Mouse (Mus musculus) liver, embryonic 16.5 days (tissue): ENCODE measurements around the gene Mfsd12. TPM values are rescaled to one million over a fixed set of nuclear protein-coding genes. Genes with fewer than 3 reads are reported as not detected.

ENCODE experiments used
- ATAC-seq: fragments of 200-750 bp; cut with Nextera tagmentation; 2 replicates; pipeline ENCODE4 v1.8.0; 2017; ENCODE audit warnings: low read depth, mild to moderate bottlenecking, moderate number of reproducible peaks, moderate library complexity
- H3K27ac ChIP-seq: fragments of 300-500 bp; sonication (generic); 2 replicates; pipeline ENCODE4 v1.5.1; 2014; ENCODE audit warnings: mild to moderate bottlenecking, low read length
- H3K27me3 ChIP-seq: fragments of 300-500 bp; sonication (generic); 2 replicates; pipeline ENCODE4 v1.6.1; 2014; ENCODE audit warnings: low read depth, low read length, mixed read lengths; ENCODE audit not compliant: control insufficient read depth, insufficient read depth
- H3K36me3 ChIP-seq: fragments of 300-500 bp; sonication (generic); 2 replicates; pipeline ENCODE4 v1.6.1; 2014; ENCODE audit warnings: mild to moderate bottlenecking; ENCODE audit not compliant: control insufficient read depth, insufficient read depth
- H3K4me1 ChIP-seq: fragments of 300-500 bp; sonication (generic); 2 replicates; pipeline ENCODE4 v1.6.1; 2014; ENCODE audit warnings: low read depth, low read length, mixed read lengths; ENCODE audit not compliant: control insufficient read depth
- H3K4me2 ChIP-seq: fragments of 300-500 bp; sonication (generic); 2 replicates; pipeline ENCODE4 v1.6.1; 2014; ENCODE audit warnings: low read depth, low read length, mixed read lengths
- H3K4me3 ChIP-seq: fragments of 300-500 bp; sonication (generic); 2 replicates; pipeline ENCODE4 v1.5.1; 2014; ENCODE audit warnings: low read depth, mild to moderate bottlenecking, low read length
- H3K9ac ChIP-seq: fragments of 300-500 bp; sonication (generic); 2 replicates; pipeline ENCODE4 v1.6.1; 2014; ENCODE audit warnings: low read depth, low read length
- H3K9me3 ChIP-seq: fragments of 300-500 bp; sonication (generic); replicated peaks from 2 replicates; pipeline ENCODE4 v1.6.1; 2016; ENCODE audit warnings: low read length; ENCODE audit not compliant: control insufficient read depth
- WGBS: fragments of 180-500 bp; shearing (Covaris S2); extraction: QIAGEN DNeasy Blood & Tissue Kit; methylation state at CpG from one replicate; pipeline ENCODE4 v1.1.7; 2014; ENCODE audit not compliant: insufficient replicate concordance; 5-methylcytosine and 5-hydroxymethylcytosine counted together
- polyA plus RNA-seq: library from polyadenylated mRNA; unstranded; fragments of >200 nt; fragmentation: Nextera tagmentation; extraction: Ambion mirVana; gene quantifications from 2 replicates; pipeline ENCODE4 v1.2.1, GENCODE M21; 2015

The Mfsd12 gene
- polyA plus RNA-seq, 1 experiment from 2014 or later, result 11.9 TPM

DNA sequence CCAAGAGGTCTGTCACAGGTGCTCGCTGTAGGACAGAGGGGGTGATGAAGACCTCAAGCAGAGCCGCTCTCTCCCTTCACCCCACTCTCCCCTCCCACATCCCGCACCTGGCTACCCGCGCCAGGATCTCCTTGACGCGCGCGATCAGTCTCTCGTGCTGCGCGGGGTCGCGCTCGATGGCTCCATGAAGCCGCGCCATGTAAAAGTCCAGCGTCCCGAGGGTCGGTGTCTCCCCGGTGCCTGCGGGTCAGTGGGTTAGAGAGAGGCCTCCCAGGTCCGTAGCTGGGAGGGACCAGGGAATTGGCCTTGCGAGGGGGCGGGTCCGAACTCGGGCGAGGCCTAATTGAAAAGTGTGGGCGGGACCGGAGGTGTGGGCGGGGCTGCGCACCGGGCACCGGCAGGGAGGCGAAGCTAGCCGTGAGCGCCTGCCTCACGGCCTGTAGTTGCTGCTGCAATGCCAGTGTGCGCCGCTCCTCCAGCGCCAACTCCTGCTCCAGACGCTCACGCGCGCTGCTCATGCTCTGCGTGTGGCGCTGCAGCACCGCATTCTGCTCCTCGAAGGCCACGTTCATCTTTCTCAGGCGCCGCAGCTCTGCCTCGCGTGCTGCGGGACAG is 10.7 kb upstream of the Mfsd12 start:
- Histone ChIP-seq H3K4me1 (peaks cover 47% of the 10 kb centered on the region), H3K9ac (peak overlapping the region; percentile 41), H3K27me3 (peaks cover 43% of the 10 kb centered on the region), H3K27ac (no peak overlapping the region), H3K36me3 (peaks cover 2% of the 10 kb centered on the region; the same call in 1 of the 2 replicates), H3K4me2 (peak overlapping the region; percentile 77), H3K9me3 (no peaks in the 10 kb centered on the region), H3K4me3 (peak overlapping the region; percentile 49)
- peak; percentile 4 for ATAC-seq
- 13% methylated on average over 55 of the region's 55 CpGs for WGBS

DNA sequence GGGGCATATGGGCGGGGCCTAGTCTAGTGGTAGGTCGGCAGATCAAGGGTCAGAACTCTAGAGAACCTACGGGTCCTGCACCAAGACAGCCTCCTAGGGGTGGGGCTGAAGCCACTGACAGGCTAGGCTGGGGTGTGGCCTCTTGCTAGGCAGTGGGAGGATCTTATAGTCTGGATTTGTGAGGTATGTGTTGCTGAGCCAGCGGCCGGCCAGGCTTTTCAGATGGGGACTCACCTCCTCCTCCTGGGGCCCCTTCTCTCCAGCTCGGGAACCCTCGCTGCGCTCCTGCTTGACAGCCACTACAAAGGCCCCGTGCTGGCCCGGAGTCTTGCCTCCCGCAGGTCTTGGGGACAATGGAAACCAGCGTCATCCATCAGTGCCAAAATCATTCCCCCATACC is 8.1 kb upstream of the Mfsd12 start:
- Histone ChIP-seq H3K27me3 (peaks cover 18% of the 10 kb centered on the region), H3K4me2 (peak overlapping the region; percentile 96), H3K36me3 (peaks cover 2% of the 10 kb centered on the region; the same call in 1 of the 2 replicates), H3K4me3 (peak overlapping the region; percentile 87), H3K9me3 (no peaks in the 10 kb centered on the region), H3K4me1 (peaks cover 54% of the 10 kb centered on the region), H3K9ac (peak overlapping the region; percentile 95), H3K27ac (peak overlapping the region; percentile 91)
- peak; percentile 32 for ATAC-seq
- WGBS, result 4% methylated on average over 12 of the region's 12 CpGs

DNA sequence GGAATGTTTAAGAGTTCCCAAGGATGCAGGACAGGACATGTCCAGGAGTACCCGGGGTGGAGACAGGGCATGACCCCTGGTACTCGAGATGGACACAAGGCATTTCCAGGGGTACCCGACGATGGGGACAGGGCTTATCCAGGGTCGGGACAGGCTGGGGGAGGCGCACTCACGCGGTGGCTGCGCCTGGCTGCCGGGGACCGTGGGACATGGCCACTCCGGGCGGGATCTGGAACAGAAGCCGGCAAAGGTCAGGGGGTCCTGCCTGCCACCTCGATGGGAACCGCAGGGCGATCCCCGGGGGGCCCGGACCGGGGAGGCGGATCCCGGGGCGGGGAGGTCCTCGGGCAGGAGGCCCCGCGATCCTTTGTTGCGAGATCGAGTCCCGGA is 7.3 kb upstream of the Mfsd12 start:
- Histone ChIP-seq H3K4me2 (peak overlapping the region; percentile 96), H3K9me3 (no peaks in the 10 kb centered on the region), H3K4me1 (peaks cover 55% of the 10 kb centered on the region), H3K36me3 (peaks cover 2% of the 10 kb centered on the region; the same call in 1 of the 2 replicates), H3K27ac (peak overlapping the region; percentile 91), H3K4me3 (peak overlapping the region; percentile 87), H3K27me3 (peaks cover 10% of the 10 kb centered on the region), H3K9ac (peak overlapping the region; percentile 95)
- 1% methylated on average over 27 of the region's 29 CpGs for WGBS
- no peak for ATAC-seq

DNA sequence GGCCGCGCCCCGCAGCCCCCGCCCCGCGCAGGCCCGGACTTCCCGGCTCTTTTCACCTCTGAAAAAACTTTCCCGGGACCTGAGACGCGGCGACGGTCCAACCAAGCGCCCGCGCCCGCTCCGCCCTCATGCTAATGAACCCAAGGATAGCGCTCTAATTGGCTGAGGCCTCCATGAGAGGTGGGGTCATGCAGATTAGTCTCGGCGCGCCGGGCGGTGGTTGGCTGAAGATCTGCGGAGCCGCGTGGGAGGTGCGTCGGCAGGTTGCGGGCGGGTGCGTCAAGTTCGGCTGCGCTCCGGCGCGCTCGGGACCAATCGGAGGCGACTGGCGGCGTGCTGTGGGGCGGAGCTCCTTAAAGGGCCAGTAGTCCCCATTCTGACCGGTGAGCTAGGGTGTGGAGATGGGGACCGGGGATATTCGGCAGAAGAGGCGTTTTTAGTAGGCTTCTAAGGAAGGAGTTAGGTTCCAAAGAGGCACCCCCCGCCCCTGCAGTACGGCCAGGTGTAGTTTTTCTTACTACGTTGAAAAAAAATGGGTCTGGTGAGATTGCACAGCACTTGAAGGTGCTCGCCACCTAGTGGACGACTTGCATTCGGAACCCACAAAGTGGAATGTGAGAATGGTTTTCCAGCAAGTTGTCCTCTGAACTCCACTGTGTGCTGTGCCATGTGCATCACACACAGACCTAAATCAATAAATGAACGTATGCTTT is 6.8 kb upstream of the Mfsd12 start, which contains the start of gene Hmg20b:
TSS of gene Hmg20b (minus strand) at position 130 of the 713 bp plus-strand sequence.
- peaks cover 2% of the 10 kb centered on the region; the same call in 1 of the 2 replicates for H3K36me3 ChIP-seq
- H3K4me1 ChIP-seq, result peaks cover 58% of the 10 kb centered on the region
- ATAC-seq, result peak; percentile 93
- peak within 1 kb of the TSS; percentile 95 for H3K9ac ChIP-seq
- H3K27me3 ChIP-seq, result peaks cover 5% of the 10 kb centered on the region
- peak within 1 kb of the TSS; percentile 87 for H3K4me3 ChIP-seq
- peak within 1 kb of the TSS; percentile 91 for H3K27ac ChIP-seq
- peak within 1 kb of the TSS; percentile 96 for H3K4me2 ChIP-seq
- H3K9me3 ChIP-seq, result no peaks in the 10 kb centered on the region
- WGBS, result under 1% methylated on average over 54 of the region's 54 CpGs

DNA sequence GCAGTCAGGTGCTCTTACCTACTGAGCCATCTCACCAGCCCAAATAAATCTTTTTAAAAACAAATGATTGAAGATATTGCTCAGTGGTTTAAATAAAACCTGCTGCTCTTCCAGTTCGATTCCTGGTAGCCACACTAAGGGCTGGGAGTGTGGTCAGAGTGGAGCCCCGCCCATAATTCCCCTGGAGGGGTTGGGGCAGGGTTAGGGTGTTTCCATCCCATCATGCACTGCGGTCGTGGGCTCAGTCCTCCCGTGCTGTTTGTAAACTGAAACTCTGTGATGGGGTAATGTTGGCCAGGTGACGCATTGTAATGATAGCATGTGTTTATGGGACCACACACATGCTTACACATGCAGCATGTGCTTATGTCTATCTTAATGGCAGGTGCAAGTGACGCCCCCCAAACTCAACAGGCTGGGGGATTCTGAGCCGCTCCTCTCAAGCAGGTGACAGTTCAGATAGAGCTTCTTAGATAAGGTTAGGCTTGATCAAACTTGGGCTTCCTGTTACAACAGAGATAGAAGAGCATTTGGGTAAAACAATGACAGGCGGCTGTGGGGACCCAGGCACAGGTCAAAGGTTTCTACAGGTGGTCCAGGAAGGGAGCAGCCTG is 5.5 kb upstream of the Mfsd12 start:
- Histone ChIP-seq H3K27ac (peak overlapping the region; percentile 91), H3K9me3 (no peaks in the 10 kb centered on the region), H3K36me3 (peaks cover 2% of the 10 kb centered on the region; the same call in 1 of the 2 replicates), H3K27me3 (no peaks in the 10 kb centered on the region), H3K9ac (peak overlapping the region; percentile 65), H3K4me3 (peak overlapping the region; percentile 55), H3K4me1 (peaks cover 60% of the 10 kb centered on the region), H3K4me2 (peak overlapping the region; percentile 78)
- no peak for ATAC-seq
- 5% methylated on average over 9 of the region's 9 CpGs for WGBS

DNA sequence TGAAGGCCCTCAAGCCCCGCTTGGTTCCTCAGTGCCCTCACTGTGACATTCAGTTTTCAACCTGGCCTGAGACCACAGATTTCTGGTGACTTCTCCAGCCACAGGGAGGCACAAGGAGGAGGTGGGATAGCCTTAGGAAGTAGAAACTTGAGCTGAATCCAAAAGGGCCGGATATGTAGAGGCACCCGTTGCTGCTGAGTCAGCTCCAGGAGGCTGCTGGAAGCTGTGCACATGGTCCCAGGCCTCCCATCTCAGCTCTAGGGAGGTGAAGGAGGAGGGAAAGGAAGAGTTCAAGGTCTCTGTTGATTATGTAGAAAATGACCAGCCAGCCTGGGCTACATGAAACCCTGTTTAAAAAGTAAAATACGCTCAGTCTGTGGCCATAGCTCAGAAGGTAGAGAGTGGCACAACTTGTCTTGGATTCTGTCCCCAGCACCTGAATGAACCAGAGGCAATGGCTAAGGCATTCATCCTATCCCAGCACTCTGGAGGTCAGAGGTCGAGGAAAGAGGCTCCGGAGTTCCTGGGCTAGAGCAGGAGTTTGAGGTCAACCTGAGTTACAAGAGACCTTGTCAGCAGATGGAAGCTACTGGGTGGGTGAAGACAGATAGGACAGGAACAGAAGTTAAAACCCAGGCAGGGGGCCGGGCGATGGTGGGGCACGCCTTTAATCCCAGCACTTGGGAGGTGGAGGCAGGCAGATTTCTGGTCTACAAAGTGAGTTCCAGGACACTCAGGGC is 2.4 kb upstream of the Mfsd12 start:
- H3K9me3 ChIP-seq, result no peaks in the 10 kb centered on the region
- H3K36me3 ChIP-seq, result no peaks in the 10 kb centered on the region; the same call in 1 of the 2 replicates
- H3K4me1 ChIP-seq, result peaks cover 56% of the 10 kb centered on the region
- no peak overlapping the region for H3K4me3 ChIP-seq
- no peak for ATAC-seq
- no peaks in the 10 kb centered on the region for H3K27me3 ChIP-seq
- H3K27ac ChIP-seq, result no peak overlapping the region
- WGBS, result 64% methylated on average over 9 of the region's 9 CpGs
- H3K9ac ChIP-seq, result no peak overlapping the region
- no peak overlapping the region for H3K4me2 ChIP-seq

DNA sequence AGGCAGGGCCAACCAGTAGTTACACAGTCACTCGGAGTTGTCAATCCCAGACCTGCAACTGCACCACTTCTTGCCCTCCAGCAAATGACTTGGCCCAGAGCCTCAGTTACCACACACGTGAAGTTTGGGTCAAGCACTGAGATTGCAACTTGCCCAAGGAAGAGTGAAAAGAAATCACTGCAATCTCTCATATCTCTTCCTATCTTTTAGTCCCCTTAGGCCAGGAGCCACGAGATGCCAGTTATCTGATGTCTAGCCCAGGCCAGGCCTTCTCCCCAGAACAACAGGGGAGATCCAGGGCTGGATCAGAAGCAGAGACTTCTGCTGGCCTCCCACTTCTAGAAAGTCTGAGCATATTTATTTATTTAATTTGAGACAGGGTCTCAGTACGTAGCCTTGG is 1.8 kb upstream of the Mfsd12 start:
- H3K4me2 ChIP-seq, result no peak overlapping the region
- no peaks in the 10 kb centered on the region; the same call in 1 of the 2 replicates for H3K36me3 ChIP-seq
- WGBS, result 55% methylated on average over 4 of the region's 4 CpGs
- H3K4me3 ChIP-seq, result no peak overlapping the region
- H3K9ac ChIP-seq, result no peak overlapping the region
- no peak for ATAC-seq
- H3K4me1 ChIP-seq, result peaks cover 62% of the 10 kb centered on the region
- H3K27me3 ChIP-seq, result no peaks in the 10 kb centered on the region
- H3K27ac ChIP-seq, result no peak overlapping the region
- no peaks in the 10 kb centered on the region for H3K9me3 ChIP-seq

DNA sequence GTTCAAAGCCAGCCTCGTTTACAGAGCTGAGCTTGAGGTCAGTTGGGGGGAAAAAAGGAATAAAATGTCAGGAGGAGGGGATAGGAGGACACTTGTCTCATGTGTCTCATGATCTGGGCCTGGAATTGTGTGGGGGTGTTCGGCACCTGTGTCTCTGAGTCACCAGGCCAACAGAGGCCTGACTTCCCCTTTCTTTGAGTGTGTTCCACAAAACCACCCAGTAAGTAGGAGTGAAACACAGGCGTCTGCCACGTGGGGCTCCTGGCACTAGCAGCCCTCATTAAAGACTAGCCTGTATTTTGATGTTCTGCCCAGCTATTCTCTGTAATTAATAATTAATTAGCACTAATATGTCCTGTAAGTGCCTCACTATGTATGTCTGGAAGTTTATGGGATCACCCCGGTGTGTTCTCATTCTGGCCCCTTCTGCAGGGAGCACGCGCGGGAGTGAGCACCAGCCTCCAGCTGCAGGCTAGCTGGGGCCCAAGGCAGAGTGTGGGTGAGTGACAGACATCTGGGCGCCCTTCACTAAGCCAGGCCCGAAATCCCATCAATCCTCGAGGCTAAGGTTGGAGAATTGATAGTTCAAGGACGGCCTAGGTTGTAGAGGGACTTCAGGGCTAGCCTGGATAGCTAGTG is 820 bp upstream of the Mfsd12 start:
- Histone ChIP-seq H3K4me1 (peaks cover 64% of the 10 kb centered on the region), H3K4me3 (peak overlapping the region; percentile 87), H3K27ac (peak overlapping the region; percentile 49), H3K9ac (peak overlapping the region; percentile 48), H3K4me2 (peak overlapping the region; percentile 58), H3K9me3 (no peaks in the 10 kb centered on the region), H3K36me3 (peaks cover 5% of the 10 kb centered on the region; the same call in 1 of the 2 replicates), H3K27me3 (no peaks in the 10 kb centered on the region)
- no peak for ATAC-seq
- 19% methylated on average over 12 of the region's 12 CpGs for WGBS
